Mouse (Mus musculus) megakaryocyte, embryonic 14.5 days (primary cell): ENCODE measurements around the gene Spaca6. TPM values are rescaled to one million over a fixed set of nuclear protein-coding genes. Genes with fewer than 3 reads are reported as not detected.

Experiments used
- H3K27me3 ChIP-seq: replicated peaks from 2 replicates; pipeline ENCODE3; 2012; ENCODE audit warnings: inconsistent platforms
- H3K36me3 ChIP-seq: replicated peaks from 2 replicates; pipeline ENCODE3; 2012; ENCODE audit warnings: low read length, inconsistent platforms, mixed read lengths
- H3K4me1 ChIP-seq: 2 replicates; pipeline ENCODE4 v1.6.1; 2012; ENCODE audit warnings: inconsistent platforms
- H3K4me3 ChIP-seq: replicated peaks from 2 replicates; pipeline ENCODE3; 2012; ENCODE audit warnings: moderate library complexity, mild to moderate bottlenecking, inconsistent platforms
- H3K9me3 ChIP-seq: 2 replicates; pipeline ENCODE4 v1.6.1; 2012; ENCODE audit warnings: inconsistent platforms
- FLI1 ChIP-seq: IDR thresholded peaks from 2 replicates; pipeline ENCODE4 v1.6.1; 2012; ENCODE audit warnings: low read length, inconsistent platforms, mixed read lengths
- GATA1 ChIP-seq: IDR thresholded peaks from 3 replicates; pipeline ENCODE4 v1.6.1; 2012; ENCODE audit warnings: mixed read lengths, low read length, inconsistent platforms, borderline replicate concordance
- polyA plus RNA-seq: library from polyadenylated mRNA; stranded (reverse); fragments of >175 nt; gene quantifications from 2 replicates; pipeline ENCODE4 v1.2.3, GENCODE M21; 2012; ENCODE audit warnings: low replicate concordance; ENCODE audit not compliant: insufficient read depth

Spaca6 gene
- polyA plus RNA-seq, 1 experiment = 5.5 TPM

- H3K36me3 ChIP-seq = peaks cover 15% of the 10 kb centered on the region
- no peak for TF ChIP-seq FLI1
- TF ChIP-seq GATA1 = no peak
- peaks cover 16% of the 10 kb centered on the region for H3K4me1 ChIP-seq
- peaks cover 8% of the 10 kb centered on the region for H3K27me3 ChIP-seq
- H3K4me3 ChIP-seq = no peak overlapping the region
- peaks cover 6% of the 10 kb centered on the region for H3K9me3 ChIP-seq
Measured at GRCm38 (mm10) chr17:17845187-17846027, 18.4 kb downstream of the Spaca6 start.

- Histone ChIP-seq H3K4me1 (peaks cover 16% of the 10 kb centered on the region), H3K4me3 (no peak overlapping the region), H3K9me3 (peaks cover 7% of the 10 kb centered on the region), H3K27me3 (peaks cover 9% of the 10 kb centered on the region), H3K36me3 (no peaks in the 10 kb centered on the region)
- TF ChIP-seq GATA1 (no peak), FLI1 (no peak)
Measured at GRCm38 (mm10) chr17:17848988-17849387, 22.0 kb downstream of the Spaca6 start.

GRCm38 (mm10) chr17:17849906-17850712 is 23.2 kb downstream of the Spaca6 start:
- Histone ChIP-seq H3K4me3 (no peak overlapping the region), H3K27me3 (peaks cover 9% of the 10 kb centered on the region), H3K36me3 (no peaks in the 10 kb centered on the region), H3K4me1 (peaks cover 16% of the 10 kb centered on the region), H3K9me3 (peaks cover 7% of the 10 kb centered on the region)
- TF ChIP-seq GATA1 = no peak
- no peak for TF ChIP-seq FLI1

- TF ChIP-seq GATA1 = no peak
- TF ChIP-seq FLI1 = no peak
- Histone ChIP-seq H3K4me3 (no peak within 1 kb of the TSS), H3K36me3 (no peaks in the 10 kb centered on the region), H3K9me3 (peaks cover 3% of the 10 kb centered on the region; the same call in 1 of the 2 replicates), H3K4me1 (peaks cover 6% of the 10 kb centered on the region; the same call in 1 of the 2 replicates), H3K27me3 (peaks cover 14% of the 10 kb centered on the region)
Measured at GRCm38 (mm10) chr17:17855064-17855838, 28.3 kb downstream of the Spaca6 start, which contains the start of gene Has1. Has1 (minus strand) TSS chr17:17855205.

- H3K4me1 ChIP-seq = peaks cover 8% of the 10 kb centered on the region
- no peak overlapping the region for H3K4me3 ChIP-seq
- TF ChIP-seq GATA1 (no peak), FLI1 (no peak)
- H3K27me3 ChIP-seq = peaks cover 11% of the 10 kb centered on the region
- no peaks in the 10 kb centered on the region for H3K36me3 ChIP-seq
- no peaks in the 10 kb centered on the region for H3K9me3 ChIP-seq
Measured at GRCm38 (mm10) chr17:17856612-17857011, 29.7 kb downstream of the Spaca6 start.

GRCm38 (mm10) chr17:17857446-17857845 is 30.5 kb downstream of the Spaca6 start:
- Histone ChIP-seq H3K9me3 (no peaks in the 10 kb centered on the region), H3K27me3 (peaks cover 11% of the 10 kb centered on the region), H3K36me3 (no peaks in the 10 kb centered on the region), H3K4me3 (no peak overlapping the region), H3K4me1 (peaks cover 13% of the 10 kb centered on the region)
- TF ChIP-seq FLI1 (no peak), GATA1 (no peak)

GRCm38 (mm10) chr17:17860110-17860509 is 33.2 kb downstream of the Spaca6 start:
- Histone ChIP-seq H3K27me3 (peaks cover 11% of the 10 kb centered on the region), H3K4me1 (peaks cover 20% of the 10 kb centered on the region), H3K36me3 (no peaks in the 10 kb centered on the region), H3K9me3 (no peaks in the 10 kb centered on the region), H3K4me3 (no peak overlapping the region)
- TF ChIP-seq GATA1 (no peak), FLI1 (no peak)

GRCm38 (mm10) chr17:17862360-17862759 is 35.4 kb downstream of the Spaca6 start:
- H3K4me1 ChIP-seq = peaks cover 40% of the 10 kb centered on the region
- no peaks in the 10 kb centered on the region for H3K9me3 ChIP-seq
- TF ChIP-seq FLI1 (no peak), GATA1 (no peak)
- peaks cover 3% of the 10 kb centered on the region for H3K27me3 ChIP-seq
- no peak overlapping the region for H3K4me3 ChIP-seq
- H3K36me3 ChIP-seq = no peaks in the 10 kb centered on the region

- TF ChIP-seq GATA1 (no peak), FLI1 (no peak)
- Histone ChIP-seq H3K36me3 (no peaks in the 10 kb centered on the region), H3K27me3 (no peaks in the 10 kb centered on the region), H3K9me3 (no peaks in the 10 kb centered on the region), H3K4me1 (peaks cover 38% of the 10 kb centered on the region), H3K4me3 (no peak overlapping the region)
Measured at GRCm38 (mm10) chr17:17865168-17865567, 38.2 kb downstream of the Spaca6 start.
